Mouse (Mus musculus): ENCODE measurements at regions not wholly inside any gene's neighbourhood (a gene's known extent, or its start where the extent isn't known, plus 50 kb on each side); places are given as distances from the start of the nearest gene placed in this dataset.

GRCm38 (mm10) chr10:23480474-23480873 lies 129.9 kb upstream of the Eya4 start:
- no peak for DNase-seq (ENCODE audit: low spot score)

DNA sequence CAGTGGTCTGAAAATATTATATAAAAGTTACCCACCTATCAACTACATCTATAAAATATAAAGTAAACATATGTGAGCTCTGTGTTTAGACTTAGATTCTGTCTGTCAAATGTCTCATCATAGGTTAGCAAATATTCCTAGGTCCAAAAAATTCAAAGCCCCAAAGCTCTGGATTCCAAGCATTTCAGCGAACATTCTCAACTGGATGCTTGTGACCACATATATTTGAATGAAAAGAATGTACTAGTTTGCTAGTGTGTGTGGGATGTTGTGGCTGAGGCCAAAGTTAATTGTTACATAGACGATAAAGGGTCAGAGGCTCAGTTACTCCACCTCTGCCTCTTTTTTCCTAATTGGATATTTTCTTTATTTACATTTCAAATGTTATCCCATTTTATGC lies 128.3 kb upstream of the Eya4 start:
- no peak for DNase-seq (ENCODE audit: low spot score)

- no peak for DNase-seq (ENCODE audit: low spot score)
These were observed 126.5 kb upstream of the Eya4 start for GRCm38 (mm10) chr10:23477104-23477503.

- no peak for DNase-seq (ENCODE audit: low spot score)
These were observed 100.4 kb upstream of the Eya4 start for GRCm38 (mm10) chr10:23450997-23451396.

DNA sequence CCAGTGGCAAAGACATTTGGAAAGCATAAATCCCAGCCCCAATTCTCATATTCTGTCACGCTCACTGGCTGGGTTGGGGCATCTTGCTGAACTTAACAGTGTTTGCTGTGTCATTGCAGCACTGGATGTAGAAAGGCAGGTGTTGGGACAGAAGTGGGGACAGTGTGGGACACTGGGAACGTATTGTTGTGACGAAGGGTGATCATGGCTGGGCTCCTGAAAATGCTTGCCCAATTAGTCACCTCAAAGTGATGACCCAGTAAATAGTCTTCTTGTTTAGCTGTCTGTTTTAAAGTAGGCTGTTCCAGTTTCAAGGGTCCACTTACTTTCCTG lies 100.0 kb upstream of the Eya4 start:
- DNase-seq (ENCODE audit: low spot score): no peak

- DNase-seq (ENCODE audit: low spot score): no peak
These were observed 99.5 kb upstream of the Eya4 start for GRCm38 (mm10) chr10:23449860-23450646.

GRCm38 (mm10) chr10:23448976-23449859 lies 98.6 kb upstream of the Eya4 start:
- peak; percentile 9 for DNase-seq (ENCODE audit: low spot score)

- DNase-seq (ENCODE audit: low spot score): no peak
These were observed 79.8 kb upstream of the Eya4 start for GRCm38 (mm10) chr10:23430376-23430775.

GRCm38 (mm10) chr10:23413794-23414518 lies 63.4 kb upstream of the Eya4 start:
- DNase-seq (ENCODE audit: low spot score): no peak

- no peak for DNase-seq (ENCODE audit: low spot score)
These were observed 52.9 kb upstream of the Eya4 start for GRCm38 (mm10) chr10:23403351-23403938.

All from MN1 (cell line).